Mouse (Mus musculus) right cerebral cortex, postnatal 4 days (tissue): ENCODE measurements at regions not wholly inside any gene's neighbourhood (a gene's known extent, or its start where the extent isn't known, plus 50 kb on each side); places are given as distances from the start of the nearest gene placed in this dataset.

Experiments used
- DNase-seq: peaks from one replicate; pipeline ENCODE4 v3.0.0-alpha.2; 2022

GRCm38 (mm10) chr8:116116625-116117024, 388.1 kb upstream of the Dynlrb2 start:
- no peak for DNase-seq

- DNase-seq: peak; percentile 71
Observed at GRCm38 (mm10) chr8:116115811-116116372, 388.9 kb upstream of the Dynlrb2 start.

- no peak for DNase-seq
Observed at GRCm38 (mm10) chr8:116114978-116115377, 389.8 kb upstream of the Dynlrb2 start.

- DNase-seq: peak; percentile 13
Observed at GRCm38 (mm10) chr8:116114502-116114901, 390.3 kb upstream of the Dynlrb2 start.

- peak; percentile 8 for DNase-seq
Observed at GRCm38 (mm10) chr8:116111168-116111567, 393.6 kb upstream of the Dynlrb2 start.

GRCm38 (mm10) chr8:116096666-116097065, 389.1 kb upstream of the Maf start:
- no peak for DNase-seq

- DNase-seq: no peak
Observed at GRCm38 (mm10) chr8:116083156-116083555, 375.6 kb upstream of the Maf start.

- no peak for DNase-seq
Observed at GRCm38 (mm10) chr8:116078849-116079407, 371.3 kb upstream of the Maf start.

- no peak for DNase-seq
Observed at GRCm38 (mm10) chr8:116071497-116071896, 363.9 kb upstream of the Maf start.

GRCm38 (mm10) chr8:116069538-116069937, 361.9 kb upstream of the Maf start:
- DNase-seq: no peak

GRCm38 (mm10) chr8:116067978-116068375, 360.4 kb upstream of the Maf start:
- DNase-seq: no peak

- no peak for DNase-seq
Observed at GRCm38 (mm10) chr8:116067182-116067977, 359.8 kb upstream of the Maf start.

- DNase-seq: no peak
Observed at GRCm38 (mm10) chr8:116065871-116066270, 358.3 kb upstream of the Maf start.

- no peak for DNase-seq
Observed at GRCm38 (mm10) chr8:116065327-116065726, 357.7 kb upstream of the Maf start.

- no peak for DNase-seq
Observed at GRCm38 (mm10) chr8:116064562-116064961, 357.0 kb upstream of the Maf start.

GRCm38 (mm10) chr8:116063541-116063940, 355.9 kb upstream of the Maf start:
- DNase-seq: no peak

GRCm38 (mm10) chr8:116053483-116053882, 345.9 kb upstream of the Maf start:
- DNase-seq: no peak

- no peak for DNase-seq
Observed at GRCm38 (mm10) chr8:116053043-116053442, 345.4 kb upstream of the Maf start.

- no peak for DNase-seq
Observed at GRCm38 (mm10) chr8:116048480-116048879, 340.9 kb upstream of the Maf start.

GRCm38 (mm10) chr8:116046859-116047258, 339.3 kb upstream of the Maf start:
- DNase-seq: no peak

- DNase-seq: no peak
Observed at GRCm38 (mm10) chr8:116045526-116045925, 337.9 kb upstream of the Maf start.

- no peak for DNase-seq
Observed at GRCm38 (mm10) chr8:116043381-116043780, 335.8 kb upstream of the Maf start.

- no peak for DNase-seq
Observed at GRCm38 (mm10) chr8:116030966-116031365, 323.4 kb upstream of the Maf start.

GRCm38 (mm10) chr8:116025321-116025720, 317.7 kb upstream of the Maf start:
- DNase-seq: no peak
